Mouse (Mus musculus) heart, embryonic 11.5 days (tissue): Measurements from ENCODE around the gene 9530068E07Rik. TPM values are rescaled to one million over a fixed set of nuclear protein-coding genes. Genes with fewer than 3 reads are reported as not detected.
"Not testable (repeated sequence)": the region's sequence is repeated elsewhere in the genome, so short reads cannot be mapped to it uniquely, and the experiment has no call there.

Source experiments
- ATAC-seq: fragments of 200-750 bp; cut with Nextera tagmentation; replicated peaks from 2 replicates; pipeline ENCODE4 v1.8.0; 2017; ENCODE audit warnings: moderate library complexity; ENCODE audit not compliant: insufficient number of reproducible peaks, low FRiP score, low TSS enrichment
- H3K27ac ChIP-seq: fragments of 300-500 bp; sonication (generic); 2 replicates; pipeline ENCODE4 v1.5.1; 2014; ENCODE audit warnings: mild to moderate bottlenecking, low read depth, low read length
- H3K27me3 ChIP-seq: fragments of 300-500 bp; sonication (generic); 2 replicates; pipeline ENCODE4 v1.6.1; 2014; ENCODE audit warnings: mild to moderate bottlenecking, low read length, mixed read lengths; ENCODE audit not compliant: control insufficient read depth, insufficient read depth
- H3K36me3 ChIP-seq: fragments of 300-500 bp; sonication (generic); 2 replicates; pipeline ENCODE4 v1.6.1; 2014; ENCODE audit warnings: mild to moderate bottlenecking, low read length, moderate library complexity, mixed read lengths; ENCODE audit not compliant: control insufficient read depth, insufficient read depth
- H3K4me1 ChIP-seq: fragments of 300-500 bp; sonication (generic); 2 replicates; pipeline ENCODE4 v1.6.1; 2014; ENCODE audit warnings: low read length; ENCODE audit not compliant: control insufficient read depth, insufficient read depth
- H3K4me2 ChIP-seq: fragments of 300-500 bp; sonication (generic); 2 replicates; pipeline ENCODE4 v1.6.1; 2014; ENCODE audit warnings: mild to moderate bottlenecking, moderate library complexity
- H3K4me3 ChIP-seq: fragments of 300-500 bp; sonication (generic); 2 replicates; pipeline ENCODE4 v1.5.1; 2014; ENCODE audit warnings: low read depth, low read length
- H3K9ac ChIP-seq: fragments of 300-500 bp; sonication (generic); 2 replicates; pipeline ENCODE4 v1.6.1; 2014; ENCODE audit warnings: mild to moderate bottlenecking, low read depth, low read length, moderate library complexity
- H3K9me3 ChIP-seq: fragments of 300-500 bp; sonication (generic); replicated peaks from 2 replicates; pipeline ENCODE4 v1.6.1; 2016; ENCODE audit warnings: low read length; ENCODE audit not compliant: control insufficient read depth
- WGBS: fragments of 180-500 bp; shearing (Covaris S2); extraction: QIAGEN DNeasy Blood & Tissue Kit; methylation state at CpG from one replicate; pipeline ENCODE4 v1.1.7; 2014; ENCODE audit not compliant: insufficient replicate concordance; 5-methylcytosine and 5-hydroxymethylcytosine counted together
- polyA plus RNA-seq: library from polyadenylated mRNA; unstranded; fragments of >200 nt; fragmentation: Nextera tagmentation; extraction: Ambion mirVana; gene quantifications from 2 replicates; pipeline ENCODE4 v1.2.1, GENCODE M21; 2014

Gene 9530068E07Rik
- polyA plus RNA-seq, 1 experiment from 2014 or later: 211 TPM

- no peaks in the 10 kb centered on the region for H3K27me3 ChIP-seq
- H3K9ac ChIP-seq: no peak overlapping the region
- no peak overlapping the region for H3K4me3 ChIP-seq
- H3K4me2 ChIP-seq: no peak overlapping the region
- 92% methylated on average over 14 of the region's 14 CpGs for WGBS
- no peaks in the 10 kb centered on the region for H3K9me3 ChIP-seq
- no peak for ATAC-seq
- no peak overlapping the region for H3K27ac ChIP-seq
- peaks cover 41% of the 10 kb centered on the region for H3K36me3 ChIP-seq
- H3K4me1 ChIP-seq: no peaks in the 10 kb centered on the region
Measured at GRCm38 (mm10) chr11:52383741-52384140, 12.5 kb upstream of the 9530068E07Rik start.

- 58% methylated on average over 3 of the region's 3 CpGs for WGBS
- H3K9me3 ChIP-seq: no peaks in the 10 kb centered on the region
- H3K27me3 ChIP-seq: no peaks in the 10 kb centered on the region
- no peak overlapping the region for H3K4me2 ChIP-seq
- H3K9ac ChIP-seq: no peak overlapping the region
- peaks cover 35% of the 10 kb centered on the region for H3K36me3 ChIP-seq
- H3K4me3 ChIP-seq: no peak overlapping the region
- no peak for ATAC-seq
- no peaks in the 10 kb centered on the region for H3K4me1 ChIP-seq
- no peak overlapping the region for H3K27ac ChIP-seq
Measured at GRCm38 (mm10) chr11:52384667-52385066, 11.6 kb upstream of the 9530068E07Rik start.

- Histone ChIP-seq H3K4me1 (no peaks in the 10 kb centered on the region), H3K4me3 (no peak overlapping the region), H3K36me3 (peaks cover 31% of the 10 kb centered on the region), H3K27me3 (no peaks in the 10 kb centered on the region), H3K9me3 (no peaks in the 10 kb centered on the region), H3K27ac (no peak overlapping the region), H3K4me2 (no peak overlapping the region), H3K9ac (no peak overlapping the region)
- 87% methylated on average over 3 of the region's 3 CpGs for WGBS
- no peak for ATAC-seq
Measured at GRCm38 (mm10) chr11:52386892-52387291, 9.3 kb upstream of the 9530068E07Rik start.

GRCm38 (mm10) chr11:52388150-52388549 is 8.1 kb upstream of the 9530068E07Rik start:
- peaks cover 29% of the 10 kb centered on the region for H3K36me3 ChIP-seq
- no peak overlapping the region for H3K4me3 ChIP-seq
- H3K27ac ChIP-seq: no peak overlapping the region
- H3K4me1 ChIP-seq: no peaks in the 10 kb centered on the region
- H3K27me3 ChIP-seq: no peaks in the 10 kb centered on the region
- no peaks in the 10 kb centered on the region for H3K9me3 ChIP-seq
- no peak for ATAC-seq
- no peak overlapping the region for H3K4me2 ChIP-seq
- 86% methylated on average over 12 of the region's 12 CpGs for WGBS
- no peak overlapping the region for H3K9ac ChIP-seq

- H3K27ac ChIP-seq, H3K4me3 ChIP-seq, H3K9ac ChIP-seq, H3K4me2 ChIP-seq, H3K9me3 ChIP-seq, ATAC-seq, H3K27me3 ChIP-seq, H3K4me1 ChIP-seq: not testable (repeated sequence)
- 92% methylated on average over 5 of the region's 5 CpGs for WGBS
- peaks cover 29% of the 10 kb centered on the region for H3K36me3 ChIP-seq
Measured at GRCm38 (mm10) chr11:52388979-52389378, 7.2 kb upstream of the 9530068E07Rik start.

GRCm38 (mm10) chr11:52389933-52390332 is 6.3 kb upstream of the 9530068E07Rik start:
- ATAC-seq: no peak

GRCm38 (mm10) chr11:52394494-52394893 is 1.7 kb upstream of the 9530068E07Rik start:
- ATAC-seq: no peak
- Histone ChIP-seq H3K36me3 (no peaks in the 10 kb centered on the region; the same call in 1 of the 2 replicates), H3K9me3 (no peaks in the 10 kb centered on the region), H3K4me1 (no peaks in the 10 kb centered on the region), H3K4me3 (no peak overlapping the region), H3K9ac (no peak overlapping the region), H3K27me3 (no peaks in the 10 kb centered on the region), H3K4me2 (no peak overlapping the region), H3K27ac (no peak overlapping the region)
- 72% methylated on average over 4 of the region's 4 CpGs for WGBS

More at GRCm38 (mm10) chr11:52389933-52390332, 6.3 kb upstream of the 9530068E07Rik start:
- WGBS: 88% methylated on average over 7 of the region's 7 CpGs
- peaks cover 21% of the 10 kb centered on the region for H3K36me3 ChIP-seq
- H3K9ac ChIP-seq: no peak overlapping the region
- no peak overlapping the region for H3K4me3 ChIP-seq
- no peaks in the 10 kb centered on the region for H3K4me1 ChIP-seq
- no peaks in the 10 kb centered on the region for H3K9me3 ChIP-seq
- H3K4me2 ChIP-seq: no peak overlapping the region
- no peak overlapping the region for H3K27ac ChIP-seq
- no peaks in the 10 kb centered on the region for H3K27me3 ChIP-seq

- ATAC-seq: no peak
- no peaks in the 10 kb centered on the region for H3K27me3 ChIP-seq
- no peaks in the 10 kb centered on the region for H3K36me3 ChIP-seq
- H3K4me3 ChIP-seq: no peak overlapping the region
- no peak overlapping the region for H3K27ac ChIP-seq
- no peaks in the 10 kb centered on the region for H3K9me3 ChIP-seq
- no peak overlapping the region for H3K9ac ChIP-seq
- H3K4me1 ChIP-seq: no peaks in the 10 kb centered on the region
- no peak overlapping the region; the same call in 1 of the 2 replicates for H3K4me2 ChIP-seq
- WGBS: 31% methylated on average over 4 of the region's 4 CpGs
Measured at GRCm38 (mm10) chr11:52395343-52395742, 885 bp upstream of the 9530068E07Rik start.

GRCm38 (mm10) chr11:52396597-52397188 is 465 bp downstream of the 9530068E07Rik start:
- H3K36me3 ChIP-seq: no peaks in the 10 kb centered on the region
- H3K9ac ChIP-seq: peak overlapping the region; percentile 98
- 1% methylated on average over 32 of the region's 33 CpGs for WGBS
- H3K4me3 ChIP-seq: peak overlapping the region; percentile 98
- H3K27ac ChIP-seq: peak overlapping the region; percentile 95
- peaks cover 3% of the 10 kb centered on the region for H3K4me1 ChIP-seq
- peak overlapping the region; percentile 75 for H3K4me2 ChIP-seq
- ATAC-seq: peak; percentile 79
- no peaks in the 10 kb centered on the region for H3K27me3 ChIP-seq
- H3K9me3 ChIP-seq: no peaks in the 10 kb centered on the region
